Mouse (Mus musculus): ENCODE results near the gene Cdc14b. TPM values are rescaled to one million over a fixed set of nuclear protein-coding genes. Genes with fewer than 3 reads are reported as not detected.
"Not testable (repeated sequence)": the region's sequence is repeated elsewhere in the genome, so short reads cannot be mapped to it uniquely, and the experiment has no call there.

Gene Cdc14b
- polyA plus RNA-seq, 1 experiment from 2014 or later, result 19.4 TPM

DNA sequence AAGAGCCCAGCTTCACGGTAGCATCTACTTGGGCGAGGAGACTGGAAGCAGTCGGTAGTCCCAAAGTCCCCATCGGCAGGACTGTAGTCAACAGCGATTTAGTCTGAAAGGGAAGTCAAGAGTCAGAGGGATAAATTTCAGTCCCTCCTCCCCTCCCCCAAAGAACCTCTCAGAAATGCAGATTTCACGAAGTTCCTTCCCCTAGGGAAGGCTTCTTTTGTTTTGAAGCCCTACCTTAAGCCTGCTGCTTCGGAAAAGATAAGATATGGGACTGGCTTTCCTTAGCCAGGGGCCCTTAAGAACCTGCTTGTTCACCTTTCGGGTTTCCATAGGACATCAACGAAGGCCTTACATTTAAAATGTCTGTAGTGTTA is 651 bp upstream of the Cdc14b start:
- ATAC-seq (no peak), DNase-seq (ENCODE audit: low read depth, low spot score) (no peak)
- TF ChIP-seq CTCF (IDR thresholded peaks at IDR 0.05), result no peak
- CTCF ChIA-PET, result no interaction called here
- POLR2A ChIA-PET, result interaction anchor here (1.8 kb wide), 1 partner anchor 15 kb away, joined by 5 read pairs; no protein-coding TSS in a partner anchor
- in situ Hi-C loops (cut with MboI; ENCODE audit: low pct_unique_long_range_greater_than_20kb), result no loop called here
- H3K27me3 ChIP-seq, result no peaks in the 10 kb centered on the region

DNA sequence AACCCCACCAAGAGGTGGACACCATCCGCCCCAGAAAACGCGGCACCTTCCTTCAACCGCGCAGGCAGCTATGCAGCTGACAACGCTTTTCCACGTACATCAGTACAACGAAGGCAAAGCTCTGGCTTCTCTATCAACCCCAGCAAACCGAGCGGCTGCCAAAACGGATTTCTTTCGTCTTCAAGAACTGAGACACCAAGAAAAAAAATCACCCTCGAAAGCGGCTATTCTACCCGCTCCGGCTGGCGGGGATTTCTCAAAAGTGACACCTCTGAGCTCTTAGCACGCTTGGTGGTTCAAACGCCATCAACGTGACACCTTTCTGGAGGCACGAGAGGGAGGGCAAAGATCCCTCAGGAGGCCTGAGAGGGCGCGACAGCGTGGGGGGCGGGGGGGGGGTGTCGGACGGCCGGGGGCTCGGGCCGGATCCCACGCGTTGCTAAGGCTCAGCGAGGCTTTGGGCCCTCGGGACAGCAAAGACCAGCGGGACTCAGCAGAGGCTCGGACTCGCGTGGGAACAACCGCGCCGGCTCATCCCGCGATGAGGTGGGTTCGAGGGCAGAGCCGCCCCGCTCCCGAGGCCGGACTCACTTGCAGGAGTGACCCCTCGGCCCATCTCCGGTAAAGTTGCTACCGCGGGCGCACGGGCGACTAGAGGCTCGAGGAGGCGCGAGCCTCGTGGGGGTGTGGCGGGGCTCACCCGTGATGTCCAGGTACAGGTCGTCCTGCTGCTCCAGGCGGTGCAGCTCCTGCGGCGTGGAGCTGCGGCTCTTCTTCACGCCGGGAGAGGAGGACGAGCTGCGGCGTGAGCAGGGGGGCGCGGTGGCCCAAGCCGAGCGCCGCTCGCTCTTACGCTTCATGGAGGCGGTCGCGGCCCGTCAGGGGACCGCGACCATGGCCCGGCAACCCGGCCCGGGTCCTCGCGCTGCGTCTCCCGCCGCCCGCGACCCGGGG is 922 bp downstream of the Cdc14b start:
- no peaks in the 10 kb centered on the region for H3K27me3 ChIP-seq
- ATAC-seq (peak; percentile 54), DNase-seq (ENCODE audit: low read depth, low spot score) (no peak)
- ChIA-PET CTCF (interaction anchor here (0.5 to 1.2 kb wide), 3 partner anchors 9 to 34 kb away, joined by 3 read pairs; no protein-coding TSS in a partner anchor), POLR2A (interaction anchor here (0.7 to 1.8 kb wide), 3 partner anchors 14 to 23 kb away, joined by 3 to 5 read pairs (median 5); no protein-coding TSS in a partner anchor)
- in situ Hi-C loops (cut with MboI; ENCODE audit: low pct_unique_long_range_greater_than_20kb), result no loop called here
- no peak for TF ChIP-seq CTCF (IDR thresholded peaks at IDR 0.05)

DNA sequence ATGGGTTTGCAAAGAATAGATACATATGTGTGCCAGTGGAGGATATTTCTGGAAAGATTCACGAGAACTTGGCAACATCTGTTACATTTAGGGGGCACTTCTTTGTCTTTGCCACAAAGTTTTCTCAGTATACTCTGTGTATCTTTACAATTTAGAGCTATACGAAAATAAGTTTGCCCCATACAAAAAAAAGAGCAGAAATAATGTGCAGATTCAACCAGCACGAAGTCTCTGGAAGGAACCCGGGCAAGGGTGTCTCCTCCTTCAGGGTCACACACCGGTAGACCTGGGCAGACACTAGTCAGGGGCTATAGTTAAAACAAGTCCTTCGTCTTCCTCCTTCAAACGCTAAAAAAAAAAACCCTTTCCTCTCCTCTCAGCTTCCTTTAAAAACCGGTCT is 1.7 kb downstream of the Cdc14b start:
- TF ChIP-seq CTCF (IDR thresholded peaks at IDR 0.05), result no peak
- no peak for ATAC-seq
- H3K27me3 ChIP-seq, result no peaks in the 10 kb centered on the region
- in situ Hi-C loops (cut with MboI; ENCODE audit: low pct_unique_long_range_greater_than_20kb), result no loop called here
- POLR2A ChIA-PET, result interaction anchor here (0.6 to 1.0 kb wide), 3 partner anchors 10 to 22 kb away, joined by 3 to 5 read pairs (median 3); no protein-coding TSS in a partner anchor
- CTCF ChIA-PET, result interaction anchor here (1.0 to 1.2 kb wide), 2 partner anchors 9 to 25 kb away, joined by 3 read pairs; no protein-coding TSS in a partner anchor
- DNase-seq (ENCODE audit: low read depth, low spot score), result no peak

DNA sequence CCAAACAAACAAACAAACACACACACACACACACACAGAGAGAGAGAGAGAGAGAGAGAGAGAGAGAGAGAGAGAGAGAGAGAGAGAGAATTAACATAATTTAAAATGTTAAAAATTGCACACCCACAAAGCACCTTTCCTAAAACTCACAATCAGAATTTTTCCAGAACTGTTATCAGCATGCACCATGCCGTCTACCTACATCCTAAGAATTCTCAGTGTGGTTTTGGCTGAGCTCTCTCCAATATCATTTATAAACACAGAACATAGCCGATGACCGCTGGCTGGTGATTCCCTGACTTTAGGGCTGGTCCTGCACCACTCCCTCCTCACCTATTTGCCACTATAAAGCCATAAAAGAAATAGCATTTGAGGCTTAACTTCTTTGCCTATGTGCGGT is 6.7 kb downstream of the Cdc14b start:
- in situ Hi-C loops (cut with MboI; ENCODE audit: low pct_unique_long_range_greater_than_20kb), result no loop called here
- DNase-seq (ENCODE audit: low read depth, low spot score), result no peak
- CTCF ChIA-PET, result no interaction called here
- no peak for ATAC-seq
- POLR2A ChIA-PET, result no interaction called here
- no peaks in the 10 kb centered on the region for H3K27me3 ChIP-seq
- TF ChIP-seq CTCF (IDR thresholded peaks at IDR 0.05), result no peak

DNA sequence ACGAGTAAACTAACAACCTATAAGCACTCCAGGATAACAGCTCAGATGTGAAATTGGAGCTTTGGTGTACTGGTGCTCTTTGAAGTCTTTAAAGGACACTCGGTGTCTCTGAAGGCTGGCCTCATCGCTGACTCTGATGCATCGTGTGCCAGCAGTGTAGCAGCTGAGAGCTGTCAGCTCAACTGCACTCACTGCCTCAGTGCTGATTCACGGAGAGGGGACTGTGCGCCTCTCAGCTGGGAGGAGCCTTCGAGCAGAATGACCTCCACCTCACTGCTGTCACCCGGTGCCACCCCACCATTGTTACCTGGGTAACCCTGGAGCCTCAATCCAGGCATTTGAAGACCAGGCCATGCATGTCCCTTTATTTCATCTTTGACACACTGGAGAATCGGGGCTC is 7.9 kb downstream of the Cdc14b start:
- no peak for TF ChIP-seq CTCF (IDR thresholded peaks at IDR 0.05)
- no peaks in the 10 kb centered on the region for H3K27me3 ChIP-seq
- in situ Hi-C loops (cut with MboI; ENCODE audit: low pct_unique_long_range_greater_than_20kb), result no loop called here
- no peak for ATAC-seq
- ChIA-PET CTCF (interaction anchor here (0.8 to 1.7 kb wide), 3 partner anchors 9 to 42 kb away, joined by 3 to 5 read pairs (median 3); no protein-coding TSS in a partner anchor), POLR2A (no interaction called here)
- DNase-seq (ENCODE audit: low read depth, low spot score), result no peak

DNA sequence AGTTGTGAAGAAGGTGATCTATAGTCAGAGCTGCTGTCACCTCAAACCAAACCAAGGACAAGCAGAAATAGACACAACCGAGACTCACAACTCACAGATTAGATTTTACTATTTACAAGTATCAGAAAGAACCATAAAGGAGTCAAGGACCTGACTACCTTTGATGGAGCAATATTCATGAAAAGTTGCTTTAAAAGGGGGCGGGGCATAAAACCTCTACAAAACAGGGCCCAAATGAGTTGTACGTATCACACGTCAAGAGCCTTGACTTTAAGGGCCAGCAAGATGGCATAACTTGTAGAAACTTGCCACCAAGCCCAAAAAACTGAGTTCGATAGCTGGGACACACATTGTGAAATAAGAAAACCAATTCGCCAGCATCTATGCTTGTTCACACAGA is 10.5 kb downstream of the Cdc14b start:
- ChIA-PET POLR2A (no interaction called here), CTCF (no interaction called here)
- no peaks in the 10 kb centered on the region for H3K27me3 ChIP-seq
- ATAC-seq (no peak), DNase-seq (ENCODE audit: low read depth, low spot score) (no peak)
- no peak for TF ChIP-seq CTCF (IDR thresholded peaks at IDR 0.05)
- in situ Hi-C loops (cut with MboI; ENCODE audit: low pct_unique_long_range_greater_than_20kb), result no loop called here

DNA sequence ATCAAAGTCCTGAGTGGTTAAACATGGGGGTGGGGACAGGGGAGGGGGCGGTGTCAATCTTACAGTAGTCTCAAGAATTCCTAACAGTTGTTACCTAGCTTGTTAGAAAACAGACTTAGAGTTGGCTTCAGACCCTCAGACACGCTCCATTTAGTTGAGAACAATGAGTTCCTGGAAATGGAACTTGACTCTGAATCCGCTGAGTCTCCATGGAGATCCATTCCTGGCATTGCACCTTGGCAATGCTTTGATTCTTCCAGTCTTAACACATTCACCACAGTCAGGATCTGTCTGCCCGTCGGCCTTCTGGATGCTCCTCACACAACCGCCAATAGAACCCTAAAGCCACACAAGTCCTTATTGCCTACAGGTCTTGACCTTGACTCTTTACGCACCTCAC is 15.2 kb downstream of the Cdc14b start:
- ChIA-PET CTCF (interaction anchor here (1.3 to 1.7 kb wide), 2 partner anchors 9 to 11 kb away, joined by 3 to 5 read pairs; no protein-coding TSS in a partner anchor), POLR2A (interaction anchor here (1.1 to 1.2 kb wide), 2 partner anchors 13 to 15 kb away, joined by 5 read pairs; partner anchors contain the start of gene Cdc14b)
- H3K27me3 ChIP-seq, result no peaks in the 10 kb centered on the region
- ATAC-seq, result peak; percentile 78
- DNase-seq (ENCODE audit: low read depth, low spot score), result peak; percentile 39
- TF ChIP-seq CTCF (IDR thresholded peaks at IDR 0.05), result no peak
- in situ Hi-C loops (cut with MboI; ENCODE audit: low pct_unique_long_range_greater_than_20kb), result no loop called here

DNA sequence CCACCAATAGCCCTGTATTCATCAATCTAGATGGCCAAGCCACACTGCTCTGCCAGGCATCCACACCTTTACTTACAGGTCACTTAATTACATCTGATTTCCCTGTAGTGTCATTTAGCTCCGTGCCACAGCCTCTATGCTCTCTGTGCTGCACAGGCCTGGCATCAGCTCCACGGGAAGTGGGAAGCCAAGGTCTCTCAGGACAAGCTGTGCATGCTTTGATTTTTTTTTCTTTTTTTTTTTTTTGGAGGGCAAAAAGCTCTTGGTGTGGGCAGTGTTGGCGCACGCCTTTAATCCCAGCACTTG is 16.6 kb downstream of the Cdc14b start:
- POLR2A ChIA-PET, result interaction anchor here (1.1 kb wide), 1 partner anchor 12 kb away, joined by 3 read pairs; no protein-coding TSS in a partner anchor
- TF ChIP-seq CTCF (IDR thresholded peaks at IDR 0.05), result no peak
- CTCF ChIA-PET, result interaction anchor here (0.6 to 1.4 kb wide), 3 partner anchors 8 to 50 kb away, joined by 3 to 5 read pairs (median 3); no protein-coding TSS in a partner anchor
- DNase-seq (ENCODE audit: low read depth, low spot score) (no peak), ATAC-seq (no peak)
- in situ Hi-C loops (cut with MboI; ENCODE audit: low pct_unique_long_range_greater_than_20kb), result no loop called here
- no peaks in the 10 kb centered on the region for H3K27me3 ChIP-seq

DNA sequence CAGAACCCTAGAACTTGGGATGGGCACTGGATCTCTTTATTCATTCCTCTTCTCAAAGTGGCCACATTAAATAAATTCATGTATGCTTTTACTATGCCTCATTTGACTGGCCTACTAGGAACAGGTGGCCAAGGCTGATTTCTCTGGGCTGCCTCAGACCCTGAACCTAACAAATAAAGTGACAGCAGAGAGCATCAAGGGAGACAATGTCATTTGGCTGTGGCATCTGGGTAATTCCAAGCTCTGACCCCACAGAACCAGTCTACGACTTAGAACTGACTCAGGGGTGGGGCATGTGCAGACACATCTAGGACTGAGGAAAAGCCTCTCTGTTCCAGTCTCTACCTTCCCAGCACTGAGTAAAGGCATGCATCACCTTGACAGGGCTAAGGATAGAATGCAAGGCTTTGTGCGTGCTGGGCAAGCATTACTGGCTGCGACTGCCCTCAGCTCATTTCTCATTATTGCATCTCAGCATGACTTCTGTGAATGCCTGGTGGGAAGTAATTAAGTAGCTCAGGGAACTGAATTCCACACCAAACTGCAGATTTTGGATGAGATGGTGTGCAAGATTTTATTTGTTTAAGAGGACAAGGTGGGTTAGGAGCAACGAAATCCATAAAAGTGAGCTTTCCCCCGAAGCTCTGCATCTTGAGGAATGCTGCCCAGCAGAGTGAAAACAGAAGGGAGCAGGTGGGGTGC is 17.1 kb downstream of the Cdc14b start:
- no peak for ATAC-seq
- no peak for TF ChIP-seq CTCF (IDR thresholded peaks at IDR 0.05)
- ChIA-PET CTCF (interaction anchor here (0.6 to 1.4 kb wide), 3 partner anchors 9 to 51 kb away, joined by 3 to 5 read pairs (median 3); no protein-coding TSS in a partner anchor), POLR2A (interaction anchor here (1.1 kb wide), 1 partner anchor 12 kb away, joined by 3 read pairs; no protein-coding TSS in a partner anchor)
- in situ Hi-C loops (cut with MboI; ENCODE audit: low pct_unique_long_range_greater_than_20kb), result no loop called here
- DNase-seq (ENCODE audit: low read depth, low spot score), result no peak
- H3K27me3 ChIP-seq, result no peaks in the 10 kb centered on the region

DNA sequence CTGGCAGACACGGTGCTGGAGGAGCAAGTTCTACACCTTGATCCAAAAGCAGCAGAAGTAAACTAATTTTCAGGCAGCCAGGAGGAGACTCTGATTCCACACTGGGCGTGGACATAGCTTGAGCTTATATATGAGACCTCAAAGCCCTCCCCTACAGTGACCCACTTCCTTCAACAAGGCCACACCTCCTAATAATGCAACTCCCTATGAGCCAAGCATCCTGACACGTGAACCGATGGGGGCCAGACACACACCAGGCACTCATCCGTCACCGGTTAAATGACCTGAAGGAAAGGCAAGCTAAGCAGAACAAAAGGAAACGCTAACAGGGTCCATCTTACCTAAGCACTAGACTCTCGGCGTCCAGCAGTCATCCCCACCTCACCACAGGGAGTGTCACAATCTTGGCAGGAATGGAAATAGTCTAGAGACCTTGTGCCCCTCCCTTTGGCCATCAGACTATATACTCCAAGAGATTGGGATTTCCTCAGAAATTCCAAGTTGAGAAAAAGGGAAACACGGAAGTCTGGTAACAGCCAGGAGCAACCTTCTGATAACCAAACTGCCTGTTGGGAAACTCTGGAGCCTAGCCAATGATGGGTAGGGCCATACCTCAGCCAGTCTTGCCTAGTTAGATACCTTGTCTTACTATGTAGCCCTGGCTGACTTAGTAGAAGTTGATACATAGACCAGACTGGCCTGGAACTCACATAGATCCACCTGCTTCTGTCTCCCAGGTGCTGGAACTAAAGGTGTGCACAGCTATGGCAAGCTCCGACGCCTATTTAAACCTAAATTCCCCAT is 17.9 kb downstream of the Cdc14b start:
- CTCF ChIA-PET, result interaction anchor here (1.1 kb wide), 1 partner anchor 22 kb away, joined by 3 read pairs; no protein-coding TSS in a partner anchor
- DNase-seq (ENCODE audit: low read depth, low spot score) (no peak), ATAC-seq (no peak)
- H3K27me3 ChIP-seq, result no peaks in the 10 kb centered on the region
- POLR2A ChIA-PET, result interaction anchor here (1.1 kb wide), 1 partner anchor 11 kb away, joined by 3 read pairs; no protein-coding TSS in a partner anchor
- TF ChIP-seq CTCF (IDR thresholded peaks at IDR 0.05), result no peak
- in situ Hi-C loops (cut with MboI; ENCODE audit: low pct_unique_long_range_greater_than_20kb), result no loop called here

DNA sequence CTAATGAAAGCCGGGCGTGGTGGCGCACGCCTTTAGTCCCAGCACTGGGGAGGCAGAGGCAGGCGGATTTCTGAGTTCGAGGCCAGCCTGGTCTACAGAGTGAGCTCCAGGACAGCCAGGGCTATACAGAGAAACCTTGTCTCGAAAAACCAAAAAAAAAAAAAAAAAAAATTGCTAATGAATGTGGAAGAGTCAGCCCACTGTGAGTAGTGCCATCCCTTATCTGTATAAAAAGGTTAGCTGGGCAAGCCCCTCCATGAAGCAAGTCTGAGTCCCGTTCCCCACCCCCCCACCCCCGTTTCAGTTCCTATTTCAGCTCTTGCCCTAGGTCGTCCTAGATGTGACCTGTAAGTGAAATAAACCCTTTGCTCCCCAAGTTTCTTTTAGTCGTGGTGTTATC is 20.9 kb downstream of the Cdc14b start:
- in situ Hi-C loops (cut with MboI; ENCODE audit: low pct_unique_long_range_greater_than_20kb); POLR2A ChIA-PET; ATAC-seq: not testable (repeated sequence)

More for the DNA sequence above, 20.9 kb downstream of the Cdc14b start:
- H3K27me3 ChIP-seq; CTCF ChIA-PET; DNase-seq (ENCODE audit: low read depth, low spot score): not testable (repeated sequence)
